Mouse (Mus musculus) kidney, postnatal 0 days (tissue): ENCODE measurements at regions not wholly inside any gene's neighbourhood (a gene's known extent, or its start where the extent isn't known, plus 50 kb on each side); places are given as distances from the start of the nearest gene placed in this dataset.

Experiments
- ATAC-seq: fragments of 200-750 bp; cut with Nextera tagmentation; replicated peaks from 2 replicates; pipeline ENCODE4 v1.8.0; 2017; ENCODE audit warnings: low read depth, moderate number of reproducible peaks, moderate TSS enrichment, moderate library complexity; ENCODE audit not compliant: low FRiP score
- DNase-seq: peaks from one replicate; pipeline ENCODE4 v3.0.0-alpha.2; 2016; ENCODE audit warnings: low spot score
- H3K27ac ChIP-seq: fragments of 300-500 bp; sonication (generic); 2 replicates; pipeline ENCODE4 v1.5.1; 2014; ENCODE audit warnings: mild to moderate bottlenecking
- H3K27me3 ChIP-seq: fragments of 300-500 bp; sonication (generic); 2 replicates; pipeline ENCODE4 v1.6.1; 2014; ENCODE audit warnings: low read length, mixed read lengths; ENCODE audit not compliant: insufficient read depth
- H3K36me3 ChIP-seq: fragments of 300-500 bp; sonication (generic); 2 replicates; pipeline ENCODE4 v1.6.1; 2014; ENCODE audit warnings: low read length, mixed read lengths; ENCODE audit not compliant: insufficient read depth
- H3K4me1 ChIP-seq: fragments of 300-500 bp; sonication (generic); replicated peaks from 2 replicates; pipeline ENCODE4 v1.6.1; 2014; ENCODE audit warnings: antibody characterized with exemption, low read length, mixed read lengths; ENCODE audit not compliant: insufficient read depth
- H3K4me2 ChIP-seq: fragments of 300-500 bp; sonication (generic); 2 replicates; pipeline ENCODE4 v1.6.1; 2014; ENCODE audit warnings: mild to moderate bottlenecking, low read length, moderate library complexity, mixed read lengths
- H3K4me3 ChIP-seq: fragments of 300-500 bp; sonication (generic); replicated peaks from 2 replicates; pipeline ENCODE4 v1.5.1; 2014; ENCODE audit warnings: low read depth, low read length
- H3K9ac ChIP-seq: fragments of 300-500 bp; sonication (generic); 2 replicates; pipeline ENCODE4 v1.6.1; 2014; ENCODE audit warnings: low read depth, low read length
- H3K9me3 ChIP-seq: fragments of 300-500 bp; sonication (generic); replicated peaks from 2 replicates; pipeline ENCODE4 v1.6.1; 2016; ENCODE audit warnings: low read length, inconsistent platforms, mixed read lengths
- CTCF ChIP-seq: IDR thresholded peaks from 2 replicates; pipeline ENCODE4 v1.5.1; 2016; ENCODE audit warnings: antibody characterized with exemption, low read depth, mild to moderate bottlenecking, moderate library complexity
- whole genome bisulfite sequencing: fragments of 180-500 bp; shearing (Covaris S2); extraction: QIAGEN DNeasy Blood & Tissue Kit; methylation state at CpG from one replicate; pipeline ENCODE4 v1.1.7; 2014; 5-methylcytosine and 5-hydroxymethylcytosine counted together

- Histone ChIP-seq H3K4me1 (peaks cover 36% of the 10 kb centered on the region), H3K4me2 (no peak overlapping the region)
Measured at GRCm38 (mm10) chr17:83982700-83983069, 134.9 kb upstream of the Haao start.

GRCm38 (mm10) chr17:83978858-83979470, 131.2 kb upstream of the Haao start:
- Histone ChIP-seq H3K9me3 (no peaks in the 10 kb centered on the region), H3K9ac (no peak overlapping the region), H3K4me2 (no peak overlapping the region), H3K27ac (peak overlapping the region; percentile 57), H3K4me3 (no peak overlapping the region), H3K27me3 (no peaks in the 10 kb centered on the region), H3K4me1 (peaks cover 17% of the 10 kb centered on the region), H3K36me3 (no peaks in the 10 kb centered on the region)
- DNase-seq (peak; percentile 70), ATAC-seq (no peak)
- WGBS, result 66% methylated on average over 7 of the region's 7 CpGs
- TF ChIP-seq CTCF, result no peak

More at GRCm38 (mm10) chr17:83982700-83983069, 134.9 kb upstream of the Haao start:
- H3K27ac ChIP-seq, result peak overlapping the region; percentile 87
- H3K36me3 ChIP-seq, result no peaks in the 10 kb centered on the region
- ATAC-seq (no peak), DNase-seq (no peak)
- H3K9me3 ChIP-seq, result no peaks in the 10 kb centered on the region
- H3K4me3 ChIP-seq, result no peak overlapping the region
- peak overlapping the region; percentile 13; the same call in 1 of the 2 replicates for H3K9ac ChIP-seq
- no peak for TF ChIP-seq CTCF
- 47% methylated on average over 8 of the region's 8 CpGs for WGBS
- no peaks in the 10 kb centered on the region for H3K27me3 ChIP-seq

DNA sequence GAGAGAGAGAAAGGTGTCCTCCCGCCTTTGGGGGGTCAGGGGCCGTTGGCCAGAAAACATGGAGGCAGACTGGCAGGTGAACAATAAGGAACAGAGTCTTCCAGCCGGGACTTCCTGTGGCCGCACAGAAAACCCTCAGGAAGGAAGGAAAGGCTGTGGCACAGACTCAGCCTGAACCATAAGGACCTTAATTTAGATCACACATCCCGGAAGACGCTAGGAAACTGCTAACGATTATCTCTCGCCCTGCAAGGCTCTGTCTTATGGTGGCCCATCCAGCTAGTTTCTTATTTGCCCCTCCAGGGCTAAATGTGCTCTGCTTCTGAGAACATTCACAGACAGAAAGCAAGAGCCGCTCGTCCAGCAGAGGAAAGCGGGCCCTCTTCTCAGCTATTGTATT, 130.0 kb upstream of the Haao start:
- Histone ChIP-seq H3K27ac (peak overlapping the region; percentile 63), H3K4me3 (no peak overlapping the region), H3K9ac (0 out of 2 replicates have a peak overlapping the region, but pooled peaks have one; percentile 6), H3K9me3 (no peaks in the 10 kb centered on the region), H3K4me1 (peaks cover 11% of the 10 kb centered on the region), H3K36me3 (no peaks in the 10 kb centered on the region), H3K27me3 (no peaks in the 10 kb centered on the region), H3K4me2 (no peak overlapping the region)
- 67% methylated on average over 11 of the region's 11 CpGs for WGBS
- ATAC-seq (no peak), DNase-seq (no peak)
- TF ChIP-seq CTCF, result no peak

GRCm38 (mm10) chr17:83975813-83976212, 128.1 kb upstream of the Haao start:
- no peak overlapping the region for H3K27ac ChIP-seq
- no peak overlapping the region for H3K4me2 ChIP-seq
- peaks cover 7% of the 10 kb centered on the region for H3K4me1 ChIP-seq
- DNase-seq (no peak), ATAC-seq (no peak)
- H3K9me3 ChIP-seq, result no peaks in the 10 kb centered on the region
- 84% methylated on average over 7 of the region's 7 CpGs for WGBS
- H3K4me3 ChIP-seq, result no peak overlapping the region
- H3K9ac ChIP-seq, result no peak overlapping the region
- H3K36me3 ChIP-seq, result no peaks in the 10 kb centered on the region
- TF ChIP-seq CTCF, result no peak
- H3K27me3 ChIP-seq, result no peaks in the 10 kb centered on the region

DNA sequence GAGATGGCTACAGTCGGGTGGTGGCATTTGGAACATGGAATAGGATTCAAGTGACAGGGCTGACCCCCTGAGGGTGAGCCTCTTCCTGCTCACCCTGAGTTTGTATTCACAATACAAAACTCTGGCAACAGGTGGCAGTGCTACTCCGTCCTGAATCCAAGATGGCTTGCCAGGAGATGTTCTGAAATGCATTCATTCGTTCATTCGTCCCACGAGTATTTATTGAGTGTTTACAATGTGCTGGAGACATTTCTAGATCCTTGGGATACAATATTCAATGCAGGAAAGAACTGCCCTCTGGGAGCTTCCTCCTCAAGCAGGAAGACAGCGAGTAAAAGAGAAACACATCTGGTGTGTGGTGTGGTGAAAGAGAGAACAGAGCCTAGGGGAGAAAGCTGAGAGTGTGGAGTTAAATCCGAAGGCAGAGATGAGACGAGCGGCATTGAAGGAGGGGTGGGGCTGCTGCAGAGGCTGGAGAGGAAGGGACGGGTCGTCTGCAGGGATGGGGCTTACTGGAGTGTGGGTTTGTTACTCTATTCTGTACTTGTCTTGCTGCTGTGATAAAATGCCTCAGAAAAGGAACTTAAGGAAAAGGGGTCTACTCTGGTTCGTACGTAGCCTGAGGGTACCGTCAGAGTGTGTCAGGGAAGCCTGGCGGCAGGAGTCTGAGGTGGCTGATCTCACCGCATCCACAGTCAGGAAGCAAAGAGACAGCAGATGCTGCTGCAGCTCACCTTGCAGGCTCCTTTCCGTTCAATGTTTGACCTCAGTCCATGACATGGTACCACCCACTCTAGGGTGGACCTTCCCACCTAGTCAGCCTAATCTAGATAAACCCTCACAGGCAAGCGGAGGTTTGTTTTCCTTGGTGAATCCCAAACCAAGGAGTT, 125.9 kb upstream of the Haao start:
- Histone ChIP-seq H3K4me1 (peaks cover 1% of the 10 kb centered on the region), H3K27me3 (no peaks in the 10 kb centered on the region), H3K36me3 (no peaks in the 10 kb centered on the region), H3K9ac (no peak overlapping the region), H3K27ac (0 out of 2 replicates have a peak overlapping the region, but pooled peaks have one; percentile 8), H3K9me3 (no peaks in the 10 kb centered on the region), H3K4me2 (no peak overlapping the region), H3K4me3 (no peak overlapping the region)
- TF ChIP-seq CTCF, result peak; percentile 76
- WGBS, result 34% methylated on average over 18 of the region's 18 CpGs
- DNase-seq, result peak; percentile 62
- 0 out of 2 replicates have a peak, but pooled peaks have one; percentile 15 for ATAC-seq

GRCm38 (mm10) chr17:83972874-83973273, 125.1 kb upstream of the Haao start:
- H3K4me2 ChIP-seq, result no peak overlapping the region
- no peaks in the 10 kb centered on the region for H3K27me3 ChIP-seq
- no peaks in the 10 kb centered on the region; the same call in 1 of the 2 replicates for H3K4me1 ChIP-seq
- DNase-seq, result no peak
- no peak overlapping the region for H3K27ac ChIP-seq
- 88% methylated on average over 5 of the region's 5 CpGs for WGBS
- TF ChIP-seq CTCF, result no peak
- no peaks in the 10 kb centered on the region for H3K36me3 ChIP-seq
- H3K9me3 ChIP-seq, result no peaks in the 10 kb centered on the region
- peak; percentile 12; the same call in 1 of the 2 replicates for ATAC-seq
- H3K4me3 ChIP-seq, result no peak overlapping the region
- no peak overlapping the region for H3K9ac ChIP-seq
